ENCODE assay signal across 1 mouse cellular context in the genomic region with DNA sequence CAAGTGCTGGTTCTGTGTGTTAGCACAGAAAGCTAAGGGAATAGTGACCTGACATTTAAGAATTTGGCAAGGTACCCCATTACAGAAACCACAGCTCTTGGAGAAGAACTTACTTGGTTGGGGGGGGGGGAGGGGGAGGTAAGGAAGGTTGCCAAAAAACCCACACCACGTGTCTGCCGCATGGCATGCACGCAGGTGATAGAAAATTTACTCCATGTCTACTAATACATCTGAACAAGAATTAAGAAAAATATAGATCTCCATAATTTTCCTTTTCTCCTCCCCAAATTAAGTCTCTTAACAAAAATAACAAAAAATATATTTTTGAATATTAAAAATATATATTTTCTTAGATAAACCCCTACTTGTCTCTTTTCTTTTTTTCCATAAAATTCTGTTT.
TF ChIP-seq lines count a peak whose summit lies in the region.

No protein-coding gene starts in this region.

TF ChIP-seq in MEL, 35 proteins besides CTCF, POLR2A, EP300 and RAD21 (continued from another document):
- peak; percentile 97 for TF ChIP-seq MXI1 (IDR thresholded peaks at IDR 0.05; ENCODE audit: low read depth, low read length)
- TF ChIP-seq SIN3A (IDR thresholded peaks at IDR 0.05; ENCODE audit: low read length), result no peak; the same call in 1 of the 2 replicates
- peak; percentile 92 for TF ChIP-seq MAX (IDR thresholded peaks at IDR 0.05; ENCODE audit: low read length)
- TF ChIP-seq GABPA (IDR thresholded peaks at IDR 0.05; ENCODE audit: low read depth, low read length), result no peak
- no peak; the same call in 1 of the 2 replicates for TF ChIP-seq HCFC1 (IDR thresholded peaks at IDR 0.05; ENCODE audit: low read depth, low read length)
- 0 out of 2 replicates have a peak, but pooled peaks have one; percentile 29 for TF ChIP-seq TCF12 (IDR thresholded peaks at IDR 0.05; ENCODE audit: low read depth, low read length)
- TF ChIP-seq BHLHE40 (IDR thresholded peaks at IDR 0.05; ENCODE audit: borderline replicate concordance, low read depth, low read length), result 0 out of 2 replicates have a peak, but pooled peaks have one; percentile 33
- TF ChIP-seq ZKSCAN1 (IDR thresholded peaks at IDR 0.05; ENCODE audit: low read depth, low read length), result no peak
